Mouse (Mus musculus) testis, postnatal 14 days (tissue): ENCODE data around the gene Hectd2.

ENCODE experiments used
- DNase-seq: peaks from one replicate; pipeline ENCODE4 v3.0.0; 2021; ENCODE audit warnings: low spot score

The Hectd2 gene

DNA sequence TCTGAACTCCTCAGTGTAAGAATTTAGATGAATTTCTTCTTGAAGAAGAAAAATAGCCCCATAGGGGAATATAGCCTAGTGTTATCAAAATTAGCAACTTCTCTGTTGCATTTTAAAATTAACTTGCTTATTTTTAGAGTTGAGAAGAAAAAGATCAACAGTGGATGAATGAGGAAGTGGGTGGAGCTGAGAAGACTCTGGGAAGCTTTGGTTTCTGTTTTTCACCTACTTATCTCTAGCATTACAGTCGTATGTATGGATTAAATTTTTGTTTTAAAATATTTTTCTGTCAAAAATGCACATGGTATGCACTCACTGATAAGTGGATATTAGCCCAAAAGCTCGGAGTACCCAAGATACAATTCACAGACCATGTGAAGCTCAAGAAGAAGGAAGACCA lies 6.7 kb downstream of the Hectd2 start:
- no peak for DNase-seq

DNA sequence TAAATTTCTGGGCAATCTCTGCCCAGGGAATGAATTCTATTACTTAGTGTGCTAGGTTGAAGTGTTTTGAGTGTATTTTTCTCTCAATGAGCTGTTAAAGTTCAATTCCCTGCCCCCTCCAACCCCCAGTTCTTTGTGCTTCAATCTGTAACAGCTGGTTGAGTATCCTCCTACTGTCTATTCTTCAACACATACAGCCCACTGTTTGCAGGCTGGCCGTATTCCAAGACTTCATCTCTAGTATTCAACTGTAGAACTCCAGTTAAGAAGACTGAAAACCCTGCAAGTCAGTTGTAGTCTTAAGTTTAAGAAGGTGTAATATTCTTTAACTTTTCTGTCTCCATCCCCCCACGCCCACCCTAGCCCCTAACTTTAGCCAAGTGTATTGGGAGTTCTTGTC lies 10.0 kb downstream of the Hectd2 start:
- no peak for DNase-seq

DNA sequence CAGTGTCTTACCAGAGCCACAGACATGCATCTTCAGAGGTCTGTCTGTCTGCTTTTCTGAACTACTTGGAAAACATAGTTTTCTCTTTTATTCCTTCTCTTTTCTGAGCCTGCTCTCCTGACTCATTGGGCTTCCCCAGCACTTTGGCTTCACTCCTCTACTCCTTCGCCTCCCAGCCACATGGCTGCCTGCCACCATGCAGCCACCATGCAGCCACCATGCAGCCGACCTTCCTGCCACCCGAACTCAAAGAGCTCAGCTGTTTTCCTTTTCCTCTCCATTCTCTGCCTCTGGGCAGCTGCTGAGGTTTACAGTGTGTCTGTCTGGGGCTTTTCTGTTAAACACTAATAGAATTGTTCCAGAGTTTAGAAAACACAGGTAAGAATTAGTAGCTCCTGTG lies 19.5 kb downstream of the Hectd2 start:
- no peak for DNase-seq

DNA sequence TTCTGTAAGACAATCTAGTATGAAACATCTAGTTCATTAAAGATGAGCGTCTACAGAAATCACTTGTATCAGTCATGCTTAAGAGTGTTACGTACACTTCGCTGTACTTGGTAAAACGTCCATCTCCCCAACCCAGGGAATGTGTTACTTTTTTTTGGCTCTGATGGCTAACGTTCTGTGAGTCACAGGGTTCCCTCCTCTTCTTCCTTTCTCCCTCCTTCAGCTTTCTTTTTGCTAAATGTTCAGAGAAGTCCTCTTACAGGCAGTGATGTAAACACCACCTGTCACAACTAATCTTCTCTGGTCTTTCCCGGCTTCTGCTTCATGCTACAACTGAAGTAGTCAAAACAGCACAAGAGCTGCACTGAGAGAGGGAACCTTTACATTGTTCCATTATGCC lies 20.7 kb downstream of the Hectd2 start:
- no peak for DNase-seq

DNA sequence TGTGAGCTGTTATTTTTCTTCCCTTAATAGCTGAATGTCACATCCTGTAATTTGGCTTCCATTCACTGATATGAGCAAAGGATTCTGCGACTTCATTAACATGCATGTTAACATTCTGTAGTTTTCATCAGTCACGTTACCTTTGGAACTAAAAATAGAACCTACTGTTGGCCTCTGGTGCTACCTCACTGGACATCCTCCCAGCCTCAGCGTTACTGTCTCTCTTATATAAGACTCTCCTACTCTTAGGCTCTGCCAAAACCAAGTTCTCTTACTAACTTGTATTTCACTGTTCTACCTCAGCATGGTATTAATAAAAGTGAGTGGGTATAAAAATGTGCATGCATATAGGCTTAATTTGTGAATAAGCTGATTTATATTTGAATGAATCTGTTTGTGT lies 26.4 kb downstream of the Hectd2 start:
- no peak for DNase-seq

DNA sequence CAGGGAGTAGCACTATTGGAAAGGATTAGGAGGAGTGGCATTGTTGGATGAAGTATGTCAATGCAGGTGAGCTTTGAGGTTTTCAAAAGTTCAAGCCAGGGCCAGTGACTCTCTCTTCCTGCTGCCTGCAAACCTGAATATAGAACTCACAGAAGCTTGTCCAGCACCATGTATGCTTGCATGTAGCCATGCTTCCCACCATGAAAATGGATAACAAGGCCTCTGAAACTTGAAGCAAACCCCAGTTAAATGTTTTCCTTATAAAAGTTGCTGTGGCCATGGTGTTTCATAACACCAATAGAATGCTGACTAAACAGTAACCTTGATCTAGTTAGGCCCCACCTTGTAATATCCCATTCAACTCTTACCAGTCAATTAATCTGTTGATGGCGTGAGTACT lies 27.7 kb downstream of the Hectd2 start:
- DNase-seq, result no peak

DNA sequence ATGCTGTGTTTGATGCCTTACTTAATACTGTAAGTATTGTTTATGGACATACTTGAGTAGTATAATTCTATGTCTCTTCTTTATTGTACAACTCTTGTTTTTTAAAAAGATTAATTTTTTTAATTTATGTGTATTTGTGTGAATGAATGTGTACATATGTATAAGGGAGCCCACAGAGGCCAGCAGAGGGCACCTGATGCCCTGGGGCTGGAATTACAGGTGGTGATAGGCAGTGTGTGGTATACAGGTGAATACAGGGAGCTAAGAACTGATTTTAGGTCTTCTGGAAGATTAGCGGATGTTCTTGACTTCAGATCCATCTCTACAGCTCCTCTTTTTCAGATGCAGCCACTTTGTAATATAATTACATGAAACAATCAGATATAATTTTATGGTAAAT lies 31.1 kb downstream of the Hectd2 start:
- no peak for DNase-seq

DNA sequence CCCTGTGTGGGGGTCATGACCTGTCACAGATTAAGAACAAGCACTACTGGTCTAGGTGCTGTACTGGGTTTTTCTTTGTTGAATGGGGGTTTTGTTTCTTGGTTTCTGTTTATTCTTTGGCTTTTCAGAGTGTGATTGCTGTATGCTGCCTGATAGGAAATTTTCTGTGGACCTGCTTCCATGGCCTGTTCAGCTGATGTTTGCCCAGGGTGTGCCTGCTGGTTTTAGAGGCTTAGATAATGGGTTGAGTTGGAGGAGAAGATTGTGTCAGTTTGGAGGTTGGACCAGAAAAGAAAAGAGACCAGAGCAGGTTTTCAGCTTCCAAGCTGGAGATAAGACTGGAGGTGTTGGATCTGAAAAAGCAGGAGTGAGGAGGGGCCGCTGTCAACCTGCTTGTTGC lies 40.0 kb downstream of the Hectd2 start:
- DNase-seq, result no peak

DNA sequence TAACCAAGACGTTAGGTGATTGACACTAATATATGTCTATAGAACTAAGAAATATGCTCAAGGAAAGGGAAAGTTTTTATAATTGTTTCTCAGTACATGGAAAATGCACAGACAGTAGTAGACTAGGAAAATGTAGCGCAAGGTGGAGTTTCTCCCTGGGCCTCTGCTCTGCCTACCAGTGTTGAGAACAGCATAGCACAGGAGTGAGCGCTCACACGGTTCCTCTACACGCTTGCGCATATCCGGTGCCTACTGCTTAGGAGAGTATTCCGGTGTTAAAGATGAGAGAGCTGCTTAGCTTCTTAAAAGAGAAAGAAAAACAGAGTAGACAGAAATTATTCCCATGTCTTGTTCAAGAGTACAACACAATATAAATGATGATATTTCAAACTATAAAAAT lies 47.4 kb downstream of the Hectd2 start:
- DNase-seq, result no peak

DNA sequence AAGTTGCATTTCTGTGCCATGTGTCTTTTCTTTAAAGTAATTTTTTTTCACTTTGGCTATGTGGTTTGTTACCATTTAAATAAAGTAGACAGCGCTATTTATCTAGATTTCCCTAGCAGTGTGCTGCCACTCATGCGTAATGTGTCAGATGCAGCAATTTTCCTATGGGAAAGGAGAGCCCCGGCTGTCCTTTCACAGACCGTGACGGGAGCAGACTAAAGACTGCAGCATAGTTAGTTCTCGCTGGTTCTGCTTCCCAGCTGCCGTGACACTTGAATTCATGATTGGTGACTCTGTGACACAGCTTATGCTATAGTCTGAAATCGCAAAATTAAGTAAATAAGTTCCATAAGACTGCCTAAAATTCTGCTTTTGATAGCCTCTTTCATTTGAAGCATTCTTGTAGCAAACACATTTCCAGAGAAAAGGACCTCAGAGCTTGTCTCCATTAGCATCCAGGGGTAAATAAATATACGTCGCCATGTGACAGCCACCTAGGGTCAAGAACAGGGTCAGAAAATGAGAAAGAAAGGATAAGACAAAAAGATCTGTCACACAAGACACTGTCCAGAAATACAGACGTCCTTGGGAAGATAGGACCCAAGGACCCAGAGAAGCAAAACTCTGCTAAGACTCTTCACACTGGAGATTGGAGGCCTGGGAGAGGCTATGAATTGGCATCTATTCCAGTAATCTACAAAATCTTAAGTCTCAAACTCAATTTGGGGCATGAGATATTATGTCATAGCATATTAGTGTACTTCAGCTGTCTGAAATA lies 48.3 kb downstream of the Hectd2 start:
- DNase-seq, result no peak

DNA sequence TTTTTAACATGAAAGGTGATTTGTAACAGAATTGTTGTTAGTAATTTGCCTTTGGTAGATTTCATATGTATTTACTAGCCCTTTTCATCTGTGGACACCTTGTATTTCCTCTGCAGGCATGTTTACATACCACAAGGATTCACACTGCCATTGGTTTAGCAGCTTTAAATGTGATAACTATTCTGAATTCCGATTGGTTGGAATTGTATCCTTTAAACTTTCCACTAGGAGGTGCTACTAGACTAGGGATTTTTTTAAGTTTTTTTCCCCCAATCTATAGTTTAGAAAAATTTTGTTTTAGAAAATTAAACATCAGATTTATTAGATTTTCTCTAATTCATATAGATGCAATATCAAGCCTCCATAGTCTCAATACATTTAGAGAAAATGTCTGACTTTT lies 51.8 kb downstream of the Hectd2 start:
- DNase-seq, result no peak

DNA sequence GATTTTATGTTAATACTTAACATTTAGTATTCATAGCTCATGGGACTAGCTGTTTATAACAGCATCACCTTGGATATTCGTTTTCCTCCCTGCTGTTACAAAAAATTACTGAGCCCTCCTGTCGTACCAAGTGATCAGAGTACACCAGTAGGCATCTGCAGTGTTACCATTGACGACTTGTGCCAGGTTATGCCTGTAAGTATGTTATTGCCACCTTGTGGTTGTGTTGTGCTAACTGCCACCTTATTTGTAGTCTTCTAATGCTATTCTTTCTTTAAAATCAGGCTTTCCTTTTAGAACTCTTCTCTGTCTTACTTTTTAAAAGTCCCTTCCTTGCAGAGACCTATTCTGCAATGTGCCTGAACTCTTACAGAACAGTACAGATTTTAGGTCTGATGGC lies 54.8 kb downstream of the Hectd2 start:
- no peak for DNase-seq

DNA sequence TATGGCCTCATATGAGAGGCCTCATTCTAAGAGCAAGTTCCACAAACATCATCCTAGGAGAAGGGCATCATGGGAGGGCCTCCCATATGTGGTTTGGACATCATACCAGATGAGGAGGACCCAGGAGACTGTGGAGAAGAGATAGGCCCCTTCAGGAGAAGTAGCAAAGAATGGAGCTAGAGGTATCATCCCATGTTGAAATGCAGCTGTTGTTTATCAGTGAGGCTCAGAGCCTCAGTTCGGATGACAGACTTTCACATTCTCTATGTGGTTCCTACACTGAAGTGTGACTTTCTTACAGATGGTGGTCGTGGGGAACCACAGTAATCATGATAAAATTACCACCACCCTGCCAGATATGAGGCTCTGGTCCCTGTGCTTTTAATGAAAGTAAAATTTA lies 55.9 kb downstream of the Hectd2 start:
- DNase-seq, result no peak

DNA sequence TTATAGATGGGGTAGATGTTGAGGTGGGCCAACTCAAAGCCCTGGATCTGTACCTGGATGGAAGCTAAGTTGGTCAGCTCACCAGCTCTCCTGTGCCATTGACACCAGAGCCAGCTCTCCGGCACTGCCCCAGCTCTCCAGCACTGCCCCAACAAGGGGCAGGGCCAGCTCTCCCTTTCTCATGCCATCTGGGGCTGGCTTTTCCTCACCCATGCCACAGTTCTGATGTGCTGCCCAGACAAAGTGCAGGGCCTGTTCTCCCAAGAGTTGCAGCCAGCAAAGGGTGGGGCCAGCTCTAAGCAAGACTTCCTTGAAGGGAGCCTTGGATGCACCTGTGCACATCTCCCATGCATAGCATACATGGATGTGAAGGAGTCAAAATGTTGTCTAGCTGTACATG lies 71.5 kb downstream of the Hectd2 start:
- DNase-seq, result no peak

DNA sequence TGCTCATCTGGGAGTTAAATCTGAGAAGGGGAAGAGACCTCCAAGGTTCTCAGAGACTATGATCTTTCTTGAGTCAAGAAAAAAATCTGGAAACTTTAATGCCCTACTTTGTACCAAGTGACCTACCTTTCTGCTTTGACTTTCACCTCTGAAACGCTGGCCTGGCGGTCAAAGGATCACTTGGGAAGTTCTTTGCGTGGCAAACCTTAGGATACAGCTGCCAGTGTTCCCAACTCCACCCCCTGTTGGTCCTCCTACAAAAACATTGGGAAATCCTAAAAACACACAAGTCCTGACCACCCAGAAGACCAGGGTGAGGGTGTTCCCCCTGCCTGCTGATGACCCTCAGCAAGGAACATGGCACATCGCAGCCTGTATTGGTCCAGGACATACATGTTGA lies 72.4 kb downstream of the Hectd2 start:
- DNase-seq, result no peak

DNA sequence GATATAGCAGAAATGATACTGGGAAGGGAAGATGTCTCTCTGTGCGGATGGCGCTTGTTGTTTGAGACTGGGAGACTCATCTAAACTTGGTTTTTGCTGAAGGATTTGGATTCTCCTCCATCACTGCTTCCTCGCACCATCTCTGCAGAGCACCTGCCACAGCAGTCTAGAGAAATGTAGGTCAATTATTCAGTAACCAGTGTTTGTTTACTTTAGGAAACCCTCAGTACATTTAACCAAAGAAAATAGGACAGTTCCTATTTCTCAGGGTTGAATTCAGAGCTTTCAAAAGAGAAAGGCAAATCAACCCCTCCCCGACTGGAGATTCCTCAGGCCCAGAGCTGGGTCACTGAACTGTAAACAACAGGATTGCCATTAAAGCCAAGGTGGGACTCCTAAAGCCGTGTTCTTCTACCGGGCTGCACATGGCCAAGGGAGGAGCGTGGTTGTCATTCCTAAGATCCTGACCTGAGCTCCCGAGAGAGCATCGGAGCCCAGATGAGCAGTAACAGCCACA lies 75.0 kb downstream of the Hectd2 start:
- DNase-seq, result no peak

DNA sequence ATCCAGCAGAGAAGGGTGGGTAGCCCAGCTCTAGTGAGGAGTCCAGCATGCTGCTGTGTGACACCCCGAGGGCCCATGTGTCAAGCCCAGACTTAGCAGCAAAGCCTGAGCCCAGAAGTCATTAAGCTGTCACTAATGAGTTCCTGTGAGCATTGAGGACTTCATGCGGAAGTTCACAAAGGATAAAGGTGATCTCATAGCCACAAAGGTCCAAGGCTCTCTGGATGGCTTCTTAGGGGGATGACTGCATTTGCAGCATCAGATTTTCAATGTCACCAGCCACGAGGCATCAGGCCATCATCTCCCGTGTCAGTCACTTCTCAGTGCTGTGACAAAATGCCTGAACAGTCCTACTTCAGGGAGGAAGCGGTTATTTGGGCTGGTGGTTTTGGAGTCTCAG lies 75.9 kb downstream of the Hectd2 start:
- no peak for DNase-seq

DNA sequence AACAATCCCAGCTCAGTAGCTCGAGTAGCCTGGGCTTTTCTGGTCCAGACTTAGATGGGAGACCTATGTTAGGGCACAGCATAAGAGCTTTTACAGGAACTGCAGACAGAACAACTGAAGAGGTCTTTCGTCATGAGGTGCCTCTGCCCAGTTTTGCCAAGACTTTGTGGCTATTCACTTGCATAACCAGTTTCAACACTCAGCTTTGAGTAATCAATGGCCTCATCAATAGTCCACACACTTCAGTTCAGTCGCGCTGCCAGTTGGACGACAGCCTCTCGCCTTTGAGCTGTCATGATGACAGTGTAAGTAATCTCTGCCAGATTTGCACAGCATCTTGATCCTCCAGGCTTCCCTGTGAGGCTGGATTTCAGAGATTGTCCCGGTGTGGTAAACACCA lies 80.3 kb downstream of the Hectd2 start:
- DNase-seq, result no peak

DNA sequence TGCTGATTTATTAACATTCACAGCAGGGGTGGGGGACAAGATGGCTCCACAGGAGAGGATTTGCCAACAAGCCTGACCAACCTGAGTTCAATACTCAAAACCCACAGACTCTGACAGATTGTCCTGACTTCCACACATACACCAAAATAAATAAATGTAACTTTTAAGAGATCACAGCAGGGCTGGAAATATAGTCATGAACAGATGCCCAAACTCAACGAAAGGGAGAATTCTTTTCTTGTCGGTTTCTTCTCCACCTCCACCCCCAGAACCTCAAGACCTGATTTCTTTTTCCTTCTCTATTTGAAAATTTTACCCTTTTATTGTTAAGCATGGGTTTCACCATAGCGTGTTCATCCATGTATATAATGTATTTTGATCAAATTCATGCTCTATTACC lies 82.8 kb downstream of the Hectd2 start:
- DNase-seq, result no peak

DNA sequence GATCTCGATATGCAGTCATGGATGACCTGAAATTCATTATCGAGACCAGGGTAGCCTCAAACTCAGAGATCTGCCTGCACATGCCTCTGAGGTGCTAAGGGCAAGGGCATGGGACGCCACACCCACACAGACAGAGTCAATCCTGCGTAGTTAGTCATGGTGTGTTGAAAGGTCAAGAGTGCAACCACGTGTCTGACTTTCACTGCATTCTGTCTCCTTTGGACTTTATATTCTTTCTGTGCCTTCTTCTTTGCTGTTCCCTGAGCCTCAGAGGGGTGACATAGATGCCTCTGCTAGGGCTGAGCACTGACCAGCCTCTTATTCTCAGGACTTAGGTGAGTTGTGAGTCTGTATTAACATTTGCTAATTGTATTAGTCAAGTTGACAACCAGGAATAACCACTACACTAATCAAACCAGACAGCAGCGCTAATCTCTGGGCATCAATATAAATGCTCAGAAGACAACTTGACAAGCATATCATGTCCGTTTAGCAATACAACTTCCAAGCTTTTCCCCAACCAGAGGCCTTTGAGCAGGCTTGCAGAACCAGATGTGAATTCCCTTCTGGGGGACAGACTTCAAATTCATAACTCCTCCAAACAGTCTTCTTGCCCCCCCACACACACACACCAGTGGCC lies 83.6 kb downstream of the Hectd2 start:
- no peak for DNase-seq

DNA sequence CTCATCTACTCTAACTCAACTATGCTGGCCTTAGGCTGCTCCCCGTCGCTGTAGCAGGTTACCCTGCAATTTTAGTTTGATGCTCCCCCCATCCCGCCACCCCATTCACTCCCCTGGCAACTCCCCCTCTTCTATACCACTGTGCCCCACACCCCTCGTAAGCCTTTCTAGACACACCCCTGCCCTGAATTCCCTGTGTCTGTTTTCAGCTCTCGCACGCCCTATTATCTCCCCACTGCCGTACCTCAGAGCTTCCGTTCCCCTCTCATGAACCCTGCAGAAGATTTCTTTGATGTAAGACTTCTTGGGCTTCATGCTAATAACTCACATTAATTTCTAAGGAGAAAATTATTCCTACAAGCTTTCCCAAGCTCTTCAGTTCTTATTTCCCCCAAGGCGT lies 84.6 kb downstream of the Hectd2 start:
- no peak for DNase-seq

DNA sequence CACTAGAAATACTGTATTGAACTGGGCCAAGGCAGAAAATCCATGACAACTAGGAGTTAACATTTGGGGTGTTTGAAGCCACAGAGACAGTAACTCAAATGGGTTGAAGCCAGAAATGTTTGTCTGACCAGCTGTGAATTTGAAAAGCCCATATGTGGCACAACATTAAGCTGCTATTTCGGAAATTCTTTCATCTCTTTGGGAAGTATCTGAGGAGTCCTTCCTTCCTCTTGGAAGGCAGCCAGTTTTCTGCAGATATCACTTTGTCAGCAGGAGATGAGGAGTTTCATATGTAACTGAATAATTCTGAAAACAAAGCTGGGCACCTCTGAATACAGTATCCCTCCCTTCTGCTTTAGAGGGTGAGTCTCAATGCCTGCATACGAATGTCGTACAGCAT lies 86.7 kb downstream of the Hectd2 start:
- DNase-seq, result no peak

DNA sequence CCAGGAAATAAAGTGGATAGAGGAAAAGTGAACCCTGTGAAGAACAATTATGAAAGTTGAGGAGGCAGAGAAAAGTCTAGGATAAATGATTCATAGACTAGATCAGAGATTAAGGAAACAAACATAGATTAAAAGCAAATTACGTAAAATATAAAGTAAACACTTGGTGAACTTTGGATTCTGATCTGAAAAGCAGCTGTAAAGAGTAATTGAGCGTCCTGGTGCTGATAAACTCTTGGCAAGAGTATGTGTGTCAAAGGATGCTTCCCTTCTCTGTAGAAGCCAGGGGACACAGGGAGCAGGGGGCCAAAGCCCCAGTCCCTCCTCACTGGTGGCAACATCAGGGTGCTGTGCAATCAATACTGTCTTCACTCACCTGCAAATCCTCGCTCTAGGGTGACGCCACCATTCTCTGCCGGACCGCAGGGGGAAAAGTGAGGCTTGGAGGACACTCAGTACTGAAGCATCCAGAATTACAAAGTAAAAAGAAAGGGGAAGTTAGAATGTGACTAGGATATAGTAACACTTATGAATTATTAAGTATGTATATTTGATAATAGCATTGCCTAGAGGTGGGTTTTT lies 91.0 kb downstream of the Hectd2 start:
- DNase-seq, result no peak
